Mouse (Mus musculus): Measurements from ENCODE around the gene Armc2. TPM values are rescaled to one million over a fixed set of nuclear protein-coding genes. Genes with fewer than 3 reads are reported as not detected.

Gene Armc2
- polyA plus RNA-seq, 1 experiment from 2014 or later: 7.1 TPM

GRCm38 (mm10) chr10:42042881-42043280 is 24.6 kb upstream of the Armc2 start:
- no peaks in the 10 kb centered on the region for H3K36me3 ChIP-seq
- 79% methylated on average over 1 of the region's 1 CpGs for WGBS

DNA sequence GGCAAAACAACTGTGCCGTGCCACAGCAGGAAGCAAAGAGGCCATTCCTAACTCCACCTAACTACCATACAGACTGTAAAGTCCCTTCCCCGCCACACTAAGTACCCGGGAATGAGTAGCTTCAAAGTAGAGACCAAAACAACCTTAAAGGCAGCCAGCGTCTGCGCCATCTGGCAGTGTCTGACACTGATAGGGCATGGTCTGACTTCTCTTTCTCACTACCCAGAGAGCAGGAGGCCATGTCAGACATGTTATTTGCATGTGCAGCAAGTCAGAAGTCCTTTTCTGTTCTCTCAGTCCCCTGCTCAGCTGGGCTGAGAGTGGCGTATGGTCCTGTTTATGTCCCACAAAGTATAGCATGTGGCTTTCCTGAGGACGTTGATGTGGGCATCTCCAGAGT is 23.8 kb upstream of the Armc2 start:
- Histone ChIP-seq H3K36me3 (no peaks in the 10 kb centered on the region), H3K4me1 (replicated peaks) (0 out of 2 replicates have a peak, but pooled peaks cover 4% of the 10 kb centered on the region), H3K27me3 (no peaks in the 10 kb centered on the region), H3K4me2 (no peak overlapping the region), H3K27ac (no peak overlapping the region), H3K9me3 (no peaks in the 10 kb centered on the region), H3K9ac (no peak overlapping the region), H3K4me3 (no peak overlapping the region)
- WGBS: 65% methylated on average over 7 of the region's 7 CpGs
- ATAC-seq (ENCODE audit: low FRiP score): no peak

More at GRCm38 (mm10) chr10:42042881-42043280, 24.6 kb upstream of the Armc2 start:
- H3K9ac ChIP-seq: no peak overlapping the region
- no peak overlapping the region for H3K4me3 ChIP-seq
- H3K9me3 ChIP-seq: no peaks in the 10 kb centered on the region
- no peaks in the 10 kb centered on the region for H3K27me3 ChIP-seq
- no peak for ATAC-seq (ENCODE audit: low FRiP score)
- no peak overlapping the region for H3K4me2 ChIP-seq
- no peaks in the 10 kb centered on the region for H3K4me1 ChIP-seq (replicated peaks)
- H3K27ac ChIP-seq: no peak overlapping the region

DNA sequence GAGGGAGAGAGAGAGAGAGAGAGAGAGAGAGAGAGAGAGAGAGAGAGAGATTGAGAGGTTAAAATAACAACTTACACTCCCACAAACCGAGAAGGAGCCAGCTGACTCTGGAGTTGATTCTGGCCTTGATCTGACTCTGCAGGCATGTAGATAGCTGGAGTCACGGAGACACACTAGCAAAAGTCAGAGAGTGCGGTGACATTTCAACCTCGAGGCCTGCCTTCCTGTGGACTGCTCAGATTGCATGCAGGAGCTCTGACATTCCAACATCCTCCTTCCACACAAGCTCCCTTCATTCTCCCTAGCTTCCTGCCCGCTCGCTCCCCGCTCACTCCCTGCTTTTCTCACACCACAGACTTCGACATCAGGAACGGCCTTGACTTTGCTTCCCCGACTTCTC is 20.3 kb upstream of the Armc2 start:
- ATAC-seq (ENCODE audit: low FRiP score): no peak
- WGBS: 66% methylated on average over 10 of the region's 10 CpGs

DNA sequence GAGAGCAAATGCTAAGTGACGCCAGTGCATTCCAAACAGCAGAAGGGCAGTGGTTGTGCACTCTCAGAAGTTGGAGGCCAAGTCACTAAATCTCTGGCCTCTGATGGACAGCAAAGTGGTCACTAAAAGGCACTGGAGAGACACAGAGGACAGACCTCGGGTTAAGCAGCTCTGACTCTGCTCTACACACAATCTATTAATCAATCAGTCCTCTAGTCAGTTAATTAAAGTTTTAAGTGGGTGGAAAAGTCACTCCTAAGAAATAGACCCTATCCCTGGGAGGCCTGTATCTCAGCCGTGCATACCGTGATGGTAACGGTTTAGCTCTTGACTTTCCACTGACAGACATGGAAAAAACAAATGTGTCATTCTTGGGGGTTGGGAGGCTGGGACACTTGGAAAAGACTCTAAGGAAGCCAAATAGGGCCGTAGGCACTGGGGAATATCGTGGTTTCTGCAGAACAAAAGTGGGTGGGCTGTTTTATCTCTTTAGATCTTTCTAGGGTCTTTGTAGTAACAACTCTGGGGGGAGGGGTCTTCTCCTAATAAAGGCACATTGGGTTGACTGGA is 19.1 kb upstream of the Armc2 start:
- Histone ChIP-seq H3K4me3 (no peak overlapping the region), H3K27ac (no peak overlapping the region), H3K4me1 (replicated peaks) (0 out of 2 replicates have a peak, but pooled peaks cover 4% of the 10 kb centered on the region), H3K36me3 (no peaks in the 10 kb centered on the region), H3K9me3 (no peaks in the 10 kb centered on the region), H3K27me3 (no peaks in the 10 kb centered on the region), H3K9ac (no peak overlapping the region), H3K4me2 (no peak overlapping the region)
- 40% methylated on average over 7 of the region's 7 CpGs for whole genome bisulfite sequencing
- ATAC-seq (ENCODE audit: low FRiP score): no peak

More for the DNA sequence above, 20.3 kb upstream of the Armc2 start:
- 0 out of 2 replicates have a peak, but pooled peaks cover 4% of the 10 kb centered on the region for H3K4me1 ChIP-seq (replicated peaks)
- no peaks in the 10 kb centered on the region for H3K9me3 ChIP-seq
- H3K36me3 ChIP-seq: no peaks in the 10 kb centered on the region
- no peaks in the 10 kb centered on the region for H3K27me3 ChIP-seq
- H3K4me2 ChIP-seq: no peak overlapping the region
- H3K27ac ChIP-seq: no peak overlapping the region
- no peak overlapping the region for H3K9ac ChIP-seq
- H3K4me3 ChIP-seq: no peak overlapping the region

GRCm38 (mm10) chr10:42036846-42037245 is 18.6 kb upstream of the Armc2 start:
- ATAC-seq (ENCODE audit: low FRiP score): no peak
- WGBS: 56% methylated on average over 4 of the region's 4 CpGs
- no peak overlapping the region for H3K4me2 ChIP-seq

GRCm38 (mm10) chr10:42033571-42033970 is 15.3 kb upstream of the Armc2 start:
- H3K9ac ChIP-seq: no peak overlapping the region
- ATAC-seq (ENCODE audit: low FRiP score): no peak
- H3K4me3 ChIP-seq: no peak overlapping the region
- H3K36me3 ChIP-seq: no peaks in the 10 kb centered on the region
- H3K4me2 ChIP-seq: no peak overlapping the region
- no peaks in the 10 kb centered on the region for H3K27me3 ChIP-seq
- no peak overlapping the region for H3K27ac ChIP-seq
- H3K4me1 ChIP-seq (replicated peaks): peaks cover 10% of the 10 kb centered on the region
- no peaks in the 10 kb centered on the region for H3K9me3 ChIP-seq
- WGBS: 54% methylated on average over 3 of the region's 3 CpGs

More at GRCm38 (mm10) chr10:42036846-42037245, 18.6 kb upstream of the Armc2 start:
- Histone ChIP-seq H3K27ac (no peak overlapping the region), H3K9ac (no peak overlapping the region), H3K4me3 (no peak overlapping the region), H3K4me1 (replicated peaks) (0 out of 2 replicates have a peak, but pooled peaks cover 4% of the 10 kb centered on the region), H3K9me3 (no peaks in the 10 kb centered on the region), H3K27me3 (no peaks in the 10 kb centered on the region), H3K36me3 (no peaks in the 10 kb centered on the region)

GRCm38 (mm10) chr10:42031021-42031420 is 12.8 kb upstream of the Armc2 start:
- H3K4me2 ChIP-seq: peak overlapping the region; percentile 36
- H3K27me3 ChIP-seq: no peaks in the 10 kb centered on the region
- peaks cover 7% of the 10 kb centered on the region for H3K4me1 ChIP-seq (replicated peaks)
- H3K4me3 ChIP-seq: no peak overlapping the region
- WGBS: 13% methylated on average over 16 of the region's 16 CpGs
- H3K9ac ChIP-seq: peak overlapping the region; percentile 39; the same call in 1 of the 2 replicates
- H3K27ac ChIP-seq: no peak overlapping the region
- ATAC-seq (ENCODE audit: low FRiP score): no peak
- H3K9me3 ChIP-seq: no peaks in the 10 kb centered on the region
- H3K36me3 ChIP-seq: no peaks in the 10 kb centered on the region

GRCm38 (mm10) chr10:42029502-42029901 is 11.3 kb upstream of the Armc2 start:
- Histone ChIP-seq H3K27me3 (no peaks in the 10 kb centered on the region), H3K9ac (no peak overlapping the region), H3K36me3 (no peaks in the 10 kb centered on the region), H3K4me3 (no peak overlapping the region), H3K4me2 (no peak overlapping the region), H3K27ac (no peak overlapping the region), H3K4me1 (replicated peaks) (peaks cover 7% of the 10 kb centered on the region), H3K9me3 (no peaks in the 10 kb centered on the region)
- ATAC-seq (ENCODE audit: low FRiP score): no peak
- 78% methylated on average over 5 of the region's 5 CpGs for WGBS

DNA sequence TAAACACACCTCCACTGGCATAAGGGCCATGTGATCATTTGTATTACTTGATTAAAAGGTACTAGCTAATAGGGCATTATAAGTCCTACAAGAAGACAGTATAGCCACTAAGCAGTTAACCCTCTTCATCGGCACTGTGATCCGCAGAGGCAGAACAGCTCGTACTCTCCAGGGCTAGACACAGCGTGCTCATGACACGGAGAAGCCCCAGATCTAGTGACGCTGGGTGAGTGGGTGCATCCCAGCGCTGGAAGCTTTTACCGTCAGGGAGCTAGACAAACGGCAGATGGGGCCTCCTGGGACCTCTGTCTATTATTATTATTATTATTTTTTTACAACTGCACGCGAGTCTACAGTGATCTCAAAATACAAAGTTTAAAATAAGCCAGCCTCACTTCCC is 9.1 kb upstream of the Armc2 start:
- Histone ChIP-seq H3K27me3 (no peaks in the 10 kb centered on the region), H3K9ac (no peak overlapping the region), H3K4me1 (replicated peaks) (peaks cover 7% of the 10 kb centered on the region), H3K4me3 (no peak overlapping the region), H3K4me2 (no peak overlapping the region), H3K9me3 (no peaks in the 10 kb centered on the region), H3K36me3 (no peaks in the 10 kb centered on the region), H3K27ac (no peak overlapping the region)
- 68% methylated on average over 11 of the region's 11 CpGs for WGBS
- no peak for ATAC-seq (ENCODE audit: low FRiP score)

DNA sequence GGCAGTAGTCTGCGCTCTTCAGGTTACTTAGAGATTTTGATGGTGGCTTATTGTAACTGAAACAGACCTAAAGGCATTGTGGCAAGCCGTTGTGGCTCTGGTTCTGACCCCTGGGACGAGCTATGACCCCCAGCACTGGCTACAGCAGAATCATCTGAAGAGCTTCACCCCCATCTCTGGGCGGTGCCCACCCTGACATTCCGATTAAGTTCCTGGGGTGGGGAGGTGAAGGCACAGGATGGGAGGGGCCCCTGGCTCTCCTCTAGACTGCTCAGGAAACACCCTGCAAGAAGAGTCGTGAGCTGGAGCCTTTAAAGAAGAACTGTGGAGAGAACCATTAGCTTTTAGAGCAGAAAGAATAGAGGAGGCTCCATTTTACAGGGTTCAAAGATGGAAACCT is 6.2 kb upstream of the Armc2 start:
- Histone ChIP-seq H3K27ac (no peak overlapping the region), H3K9ac (no peak overlapping the region), H3K9me3 (no peaks in the 10 kb centered on the region), H3K4me1 (replicated peaks) (no peaks in the 10 kb centered on the region), H3K36me3 (no peaks in the 10 kb centered on the region), H3K4me3 (no peak overlapping the region), H3K27me3 (no peaks in the 10 kb centered on the region), H3K4me2 (no peak overlapping the region)
- ATAC-seq (ENCODE audit: low FRiP score): no peak
- WGBS: 78% methylated on average over 6 of the region's 6 CpGs

- no peak overlapping the region for H3K4me3 ChIP-seq
- no peak overlapping the region for H3K9ac ChIP-seq
- no peaks in the 10 kb centered on the region for H3K9me3 ChIP-seq
- no peaks in the 10 kb centered on the region for H3K36me3 ChIP-seq
- 67% methylated on average over 9 of the region's 9 CpGs for WGBS
- 0 out of 2 replicates have a peak, but pooled peaks cover 6% of the 10 kb centered on the region for H3K27me3 ChIP-seq
- H3K4me2 ChIP-seq: no peak overlapping the region
- H3K4me1 ChIP-seq (replicated peaks): peaks cover 9% of the 10 kb centered on the region
- no peak overlapping the region for H3K27ac ChIP-seq
- ATAC-seq (ENCODE audit: low FRiP score): no peak
Measured at GRCm38 (mm10) chr10:42021536-42021935, 3.3 kb upstream of the Armc2 start.

GRCm38 (mm10) chr10:42014086-42014485 is 4.2 kb downstream of the Armc2 start:
- H3K27ac ChIP-seq: no peak overlapping the region
- no peak overlapping the region for H3K4me2 ChIP-seq
- WGBS: 82% methylated on average over 5 of the region's 5 CpGs
- H3K27me3 ChIP-seq: 0 out of 2 replicates have a peak, but pooled peaks cover 13% of the 10 kb centered on the region
- H3K4me3 ChIP-seq: no peak overlapping the region
- no peak overlapping the region for H3K9ac ChIP-seq
- no peaks in the 10 kb centered on the region for H3K36me3 ChIP-seq
- H3K9me3 ChIP-seq: no peaks in the 10 kb centered on the region
- H3K4me1 ChIP-seq (replicated peaks): peaks cover 9% of the 10 kb centered on the region
- ATAC-seq (ENCODE audit: low FRiP score): no peak

- H3K4me2 ChIP-seq: no peak overlapping the region
- H3K9me3 ChIP-seq: no peaks in the 10 kb centered on the region
- WGBS: 84% methylated on average over 10 of the region's 10 CpGs
- no peaks in the 10 kb centered on the region; the same call in 1 of the 2 replicates for H3K36me3 ChIP-seq
- ATAC-seq (ENCODE audit: low FRiP score): no peak
- H3K9ac ChIP-seq: no peak overlapping the region
- H3K4me1 ChIP-seq (replicated peaks): no peaks in the 10 kb centered on the region
- H3K4me3 ChIP-seq: no peak overlapping the region
- H3K27me3 ChIP-seq: 0 out of 2 replicates have a peak, but pooled peaks cover 3% of the 10 kb centered on the region
- no peak overlapping the region for H3K27ac ChIP-seq
Measured at GRCm38 (mm10) chr10:42010761-42011435, 7.3 kb downstream of the Armc2 start.
